Mouse (Mus musculus) splenic B cell, adult 2 months (primary cell): ENCODE measurements around the gene Fam196a.

ENCODE experiments used
- DNase-seq: peaks from one replicate; pipeline ENCODE4 v3.0.0-alpha.2; 2011; ENCODE audit warnings: low read depth, low spot score
- H3K27me3 ChIP-seq: 2 replicates; pipeline ENCODE4 v1.6.1; 2012; ENCODE audit warnings: mild to moderate bottlenecking, low read length, moderate library complexity, mixed read lengths; ENCODE audit not compliant: control insufficient read depth, poor library complexity, insufficient read depth, severe bottlenecking
- H3K36me3 ChIP-seq: 2 replicates; pipeline ENCODE4 v1.6.1; 2012; ENCODE audit warnings: mild to moderate bottlenecking, low read length, moderate library complexity, mixed read lengths; ENCODE audit not compliant: control insufficient read depth, poor library complexity, insufficient read depth, severe bottlenecking

Gene Fam196a

DNA sequence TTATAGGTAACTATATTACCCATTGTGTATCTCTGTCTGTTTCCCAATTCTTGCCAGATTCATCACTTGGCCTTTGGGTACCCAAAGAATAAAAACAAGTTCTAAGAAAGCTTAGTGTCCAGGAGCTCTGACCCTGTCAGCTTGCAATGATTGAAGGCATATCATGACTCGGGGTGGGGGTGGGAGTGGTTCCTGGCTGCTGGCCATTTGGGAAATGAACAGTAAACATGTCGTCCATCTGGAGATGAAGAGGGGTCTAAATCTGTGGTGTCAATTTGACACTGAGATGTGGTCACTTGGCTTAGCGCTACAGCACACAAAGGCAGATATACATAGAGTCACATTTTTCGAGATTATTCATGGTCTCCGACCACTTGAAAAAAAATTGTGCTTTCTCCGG, 54.7 kb downstream of the Fam196a start:
- Histone ChIP-seq H3K36me3 (no peaks in the 10 kb centered on the region), H3K27me3 (no peaks in the 10 kb centered on the region)
- no peak for DNase-seq

DNA sequence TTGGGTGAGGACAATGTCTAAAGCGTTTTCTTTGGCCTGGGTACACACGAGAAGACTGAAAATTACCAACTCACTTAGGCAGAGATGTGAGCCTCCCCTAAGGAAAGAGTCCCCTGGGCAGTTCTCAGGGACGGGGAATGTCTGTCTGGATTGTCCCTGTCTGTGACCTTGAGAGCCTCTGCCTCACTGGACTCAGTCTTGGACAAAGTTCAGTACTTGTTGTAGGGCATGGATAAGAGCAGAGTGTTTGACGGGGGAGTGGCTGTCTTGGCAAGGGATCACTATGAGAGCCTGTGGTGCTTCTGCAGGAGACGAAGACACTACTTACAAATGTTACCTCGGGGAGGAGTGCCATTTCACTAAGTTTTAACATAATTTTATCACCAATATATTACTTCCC, 57.8 kb downstream of the Fam196a start:
- Histone ChIP-seq H3K27me3 (no peaks in the 10 kb centered on the region), H3K36me3 (no peaks in the 10 kb centered on the region)
- no peak for DNase-seq

DNA sequence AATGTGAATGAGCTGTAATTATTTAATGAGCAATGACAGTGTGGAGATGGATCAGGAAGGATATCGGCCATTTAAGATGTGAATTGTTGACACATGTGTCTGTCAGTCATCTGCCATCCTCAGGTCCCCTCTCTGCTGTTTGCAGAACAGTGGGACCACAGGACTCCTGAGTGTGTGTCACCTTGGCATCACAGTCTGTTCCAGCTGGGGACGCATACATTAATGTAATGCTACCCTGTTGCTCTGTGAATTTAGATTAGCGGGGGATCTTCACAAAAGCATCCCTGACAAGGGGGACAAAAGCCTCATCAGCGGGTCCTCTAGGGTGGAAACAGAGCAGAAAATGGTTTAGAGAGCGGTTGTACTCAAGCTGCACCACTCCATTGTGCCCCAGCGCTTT, 59.2 kb downstream of the Fam196a start:
- H3K27me3 ChIP-seq, result no peaks in the 10 kb centered on the region
- no peak for DNase-seq
- no peaks in the 10 kb centered on the region for H3K36me3 ChIP-seq

DNA sequence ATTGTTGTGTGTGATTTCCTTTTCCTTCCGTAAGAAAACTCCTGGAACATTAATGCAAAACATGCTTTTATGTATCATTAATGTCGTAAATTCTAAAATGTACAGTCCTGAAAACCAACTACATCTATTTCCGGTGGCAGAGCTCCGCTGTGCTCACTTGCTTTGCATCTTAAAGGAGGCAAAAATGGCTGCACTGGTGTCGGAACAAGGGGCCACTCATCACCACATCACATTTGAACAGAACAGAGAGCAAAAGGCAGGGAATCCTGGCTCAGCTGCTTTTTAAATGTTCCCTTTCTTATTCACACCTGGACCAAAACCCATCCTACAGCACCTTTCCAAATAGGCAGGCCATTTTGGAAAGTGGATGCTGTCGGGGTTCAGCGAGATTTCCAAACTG, 65.2 kb downstream of the Fam196a start:
- DNase-seq, result no peak
- Histone ChIP-seq H3K27me3 (no peaks in the 10 kb centered on the region), H3K36me3 (no peaks in the 10 kb centered on the region)

DNA sequence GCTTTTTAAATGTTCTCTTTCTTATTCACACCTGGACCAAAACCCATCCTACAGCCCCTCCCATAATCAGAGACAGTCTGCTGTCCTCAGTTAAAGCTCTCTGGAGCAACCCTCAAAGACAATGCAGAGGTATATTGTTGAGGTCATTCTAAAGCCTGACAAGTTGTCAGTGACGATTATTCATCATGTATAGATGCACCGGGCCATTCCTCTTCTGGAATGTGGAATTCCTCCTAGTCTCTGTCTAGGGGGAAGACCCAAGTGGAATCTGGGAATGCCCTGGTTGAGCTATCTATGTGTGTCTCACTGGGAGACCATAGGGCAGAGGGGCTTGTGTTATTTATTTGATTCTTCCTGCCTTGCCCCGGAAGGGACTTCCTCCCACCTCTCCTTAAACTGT, 65.7 kb downstream of the Fam196a start:
- H3K27me3 ChIP-seq, result no peaks in the 10 kb centered on the region

DNA sequence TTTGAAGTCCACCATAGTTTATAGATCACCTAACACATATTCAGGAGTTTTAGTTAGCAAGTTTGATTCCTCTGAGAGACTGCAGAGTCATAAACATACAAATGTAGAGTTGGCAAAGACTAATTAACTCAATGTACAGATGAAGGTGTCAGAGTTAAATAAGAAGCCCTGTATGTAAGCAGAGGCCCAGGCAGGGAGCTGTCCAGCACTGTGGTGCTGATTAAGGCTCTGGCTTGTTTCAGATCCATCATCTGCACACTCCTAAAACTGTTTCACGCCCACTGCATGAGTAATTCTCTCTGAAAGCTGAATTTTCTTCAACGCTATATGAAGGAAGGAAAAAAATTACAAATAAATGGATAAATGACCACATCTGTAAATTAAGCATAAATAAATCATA, 74.1 kb downstream of the Fam196a start:
- H3K27me3 ChIP-seq, result no peaks in the 10 kb centered on the region
- H3K36me3 ChIP-seq, result no peaks in the 10 kb centered on the region
- no peak for DNase-seq

More for the DNA sequence above, 65.7 kb downstream of the Fam196a start:
- no peaks in the 10 kb centered on the region for H3K36me3 ChIP-seq
- DNase-seq, result no peak

DNA sequence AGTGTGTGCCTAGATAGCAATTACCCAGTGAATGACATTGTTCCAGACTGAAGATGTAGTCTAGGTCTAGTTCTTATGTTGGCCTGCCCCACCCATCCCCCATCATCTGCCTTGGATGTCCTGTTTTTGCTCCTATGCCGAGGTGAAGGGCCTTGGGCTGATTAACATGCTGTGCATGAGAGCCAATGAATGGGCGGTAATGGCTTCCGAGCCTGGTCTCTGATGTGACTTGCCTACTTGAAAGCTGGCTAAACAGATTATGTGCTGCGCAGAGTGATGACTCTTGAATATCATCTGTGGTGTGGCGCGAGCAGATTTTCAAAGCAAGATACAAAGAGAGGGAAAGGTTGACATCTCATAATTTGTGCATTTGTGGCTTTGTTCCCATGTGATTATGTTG, 76.2 kb downstream of the Fam196a start:
- Histone ChIP-seq H3K27me3 (no peaks in the 10 kb centered on the region), H3K36me3 (no peaks in the 10 kb centered on the region)
- no peak for DNase-seq

DNA sequence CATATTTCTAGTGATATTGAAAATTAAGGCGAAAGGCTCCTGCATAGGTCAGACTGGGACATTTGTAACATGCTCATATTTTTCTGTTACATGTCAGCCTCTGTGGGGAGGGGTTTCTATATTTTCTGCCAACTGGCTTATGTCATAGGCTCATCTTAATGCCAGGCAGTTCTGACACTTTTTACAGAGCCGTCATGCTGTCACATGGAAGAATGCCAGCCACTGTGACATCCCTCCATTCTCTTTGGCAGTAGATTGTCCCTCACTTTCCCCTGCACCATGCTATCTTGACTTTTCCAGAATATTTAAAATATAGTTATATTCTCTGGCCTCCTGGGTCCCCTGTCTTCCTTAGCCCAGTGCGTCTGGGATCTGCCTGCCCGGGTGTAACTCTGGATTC, 95.5 kb downstream of the Fam196a start:
- no peak for DNase-seq
- Histone ChIP-seq H3K27me3 (no peaks in the 10 kb centered on the region), H3K36me3 (no peaks in the 10 kb centered on the region)

DNA sequence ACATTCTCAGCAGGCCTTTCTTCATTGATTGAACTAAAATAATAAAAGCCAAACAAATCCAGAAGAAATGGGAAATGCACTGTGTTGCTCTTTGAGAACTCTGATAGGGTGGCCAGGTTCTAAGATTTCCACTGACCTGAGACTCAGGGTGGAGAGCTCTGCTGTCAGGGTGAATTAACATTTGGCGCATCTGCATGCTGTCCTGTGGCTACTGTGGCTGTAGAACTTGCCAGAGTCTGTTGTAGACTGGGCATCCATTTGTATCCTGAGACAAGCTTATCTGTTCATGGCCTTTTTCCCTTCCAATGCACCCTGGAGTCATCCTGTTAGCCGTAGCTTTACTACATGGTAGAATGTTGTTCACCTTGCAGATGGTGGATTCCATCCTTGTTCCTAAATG, 98.2 kb downstream of the Fam196a start:
- Histone ChIP-seq H3K27me3 (no peaks in the 10 kb centered on the region), H3K36me3 (no peaks in the 10 kb centered on the region)
- DNase-seq, result no peak
